Mouse (Mus musculus): ENCODE measurements around the gene Txn1. TPM values are rescaled to one million over a fixed set of nuclear protein-coding genes. Genes with fewer than 3 reads are reported as not detected.

Gene Txn1
- 295 and 303 TPM in 2 replicates for polyA plus RNA-seq (2015; fragmentation: Nextera tagmentation; extraction: Ambion mirVana)

- WGBS, result under 1% methylated on average over 71 of the region's 71 CpGs
- H3K4me2 ChIP-seq, result peak within 1 kb of the TSS; percentile 76
- peak within 1 kb of the TSS; percentile 91 for H3K4me3 ChIP-seq
- ATAC-seq (ENCODE audit: low read depth), result peak; percentile 98
- H3K36me3 ChIP-seq, result peaks cover 9% of the 10 kb centered on the region
- peak within 1 kb of the TSS; percentile 89 for H3K9ac ChIP-seq
- no peaks in the 10 kb centered on the region for H3K27me3 ChIP-seq
- peaks cover 34% of the 10 kb centered on the region for H3K4me1 ChIP-seq (replicated peaks)
- peak within 1 kb of the TSS; percentile 90 for H3K27ac ChIP-seq (replicated peaks)
- H3K9me3 ChIP-seq, result no peaks in the 10 kb centered on the region
Measured at GRCm38 (mm10) chr4:57956029-57956960, at the start of gene Txn1. Gene Txn1, minus strand, starts transcription at chr4:57956411.

DNA sequence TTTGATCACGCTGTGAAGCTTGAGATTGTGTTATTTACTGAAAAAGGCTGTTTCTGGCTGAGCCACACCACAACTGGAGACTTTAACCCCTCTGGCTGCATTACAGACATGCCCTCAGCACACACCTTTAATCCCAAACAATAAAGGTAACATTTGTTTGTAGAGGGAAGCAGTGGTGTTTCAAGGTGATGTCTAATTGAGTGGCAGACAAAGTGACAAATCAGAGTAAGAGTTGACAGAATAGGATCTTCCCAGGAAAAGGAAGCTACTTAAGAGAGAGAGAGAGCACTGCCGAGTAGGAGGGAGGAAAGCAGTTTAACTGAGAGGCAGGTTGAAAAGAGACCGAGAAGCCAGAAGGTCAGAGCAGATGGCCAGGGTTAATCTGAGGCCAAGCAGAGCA, 47.3 kb upstream of the Txn1 start:
- 60% methylated on average over 3 of the region's 3 CpGs for WGBS
- Histone ChIP-seq H3K27ac (replicated peaks) (no peak overlapping the region), H3K4me2 (no peak overlapping the region), H3K36me3 (no peaks in the 10 kb centered on the region), H3K9ac (no peak overlapping the region), H3K27me3 (no peaks in the 10 kb centered on the region), H3K4me1 (replicated peaks) (no peaks in the 10 kb centered on the region), H3K4me3 (no peak overlapping the region), H3K9me3 (no peaks in the 10 kb centered on the region)
- no peak for ATAC-seq (ENCODE audit: low read depth)

GRCm38 (mm10) chr4:57991425-57991824, 35.2 kb upstream of the Txn1 start:
- H3K36me3 ChIP-seq, result no peaks in the 10 kb centered on the region
- H3K9me3 ChIP-seq, result no peaks in the 10 kb centered on the region
- H3K4me2 ChIP-seq, result no peak overlapping the region
- no peak overlapping the region for H3K4me3 ChIP-seq
- no peak overlapping the region for H3K9ac ChIP-seq
- H3K27me3 ChIP-seq, result no peaks in the 10 kb centered on the region
- no peaks in the 10 kb centered on the region for H3K4me1 ChIP-seq (replicated peaks)
- no peak overlapping the region for H3K27ac ChIP-seq (replicated peaks)
- ATAC-seq (ENCODE audit: low read depth), result no peak
- 88% methylated on average over 1 of the region's 1 CpGs for WGBS

- Histone ChIP-seq H3K4me2 (no peak overlapping the region), H3K9me3 (no peaks in the 10 kb centered on the region), H3K27ac (replicated peaks) (no peak overlapping the region), H3K4me1 (replicated peaks) (no peaks in the 10 kb centered on the region), H3K9ac (no peak overlapping the region), H3K4me3 (no peak overlapping the region), H3K36me3 (no peaks in the 10 kb centered on the region), H3K27me3 (no peaks in the 10 kb centered on the region)
- WGBS, result 89% methylated on average over 6 of the region's 6 CpGs
- no peak for ATAC-seq (ENCODE audit: low read depth)
Measured at GRCm38 (mm10) chr4:57974400-57975117, 18.3 kb upstream of the Txn1 start.

- H3K4me3 ChIP-seq, result no peak overlapping the region
- no peaks in the 10 kb centered on the region for H3K4me1 ChIP-seq (replicated peaks)
- WGBS, result 85% methylated on average over 6 of the region's 6 CpGs
- ATAC-seq (ENCODE audit: low read depth), result no peak
- no peak overlapping the region for H3K9ac ChIP-seq
- no peaks in the 10 kb centered on the region for H3K9me3 ChIP-seq
- H3K4me2 ChIP-seq, result no peak overlapping the region
- H3K36me3 ChIP-seq, result no peaks in the 10 kb centered on the region
- no peaks in the 10 kb centered on the region for H3K27me3 ChIP-seq
- H3K27ac ChIP-seq (replicated peaks), result no peak overlapping the region
Measured at GRCm38 (mm10) chr4:57973592-57974268, 17.5 kb upstream of the Txn1 start.

DNA sequence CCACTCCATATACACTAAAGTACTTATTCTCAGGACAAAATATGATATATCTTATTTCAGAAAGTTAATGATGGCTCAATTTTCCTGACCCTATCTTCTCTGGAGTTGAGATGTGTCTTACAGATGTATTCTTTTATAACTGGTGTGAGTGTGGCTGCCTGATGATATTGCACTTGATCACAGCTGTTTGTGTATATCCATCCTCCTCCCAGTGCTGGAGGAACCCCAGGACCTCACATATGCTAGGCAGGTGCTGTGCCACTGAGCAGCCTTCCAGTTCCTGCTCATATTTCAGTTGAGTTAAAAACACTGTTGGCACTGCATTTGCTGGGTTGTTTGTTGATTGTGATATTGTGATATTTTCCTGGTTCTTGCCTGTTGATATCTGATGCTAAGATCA, 14.1 kb upstream of the Txn1 start:
- H3K27me3 ChIP-seq, result no peaks in the 10 kb centered on the region
- no peaks in the 10 kb centered on the region for H3K4me1 ChIP-seq (replicated peaks)
- H3K36me3 ChIP-seq, result no peaks in the 10 kb centered on the region
- H3K4me3 ChIP-seq, result no peak overlapping the region
- no peak overlapping the region for H3K4me2 ChIP-seq
- no peak overlapping the region for H3K27ac ChIP-seq (replicated peaks)
- H3K9ac ChIP-seq, result no peak overlapping the region
- no peaks in the 10 kb centered on the region for H3K9me3 ChIP-seq
- ATAC-seq (ENCODE audit: low read depth), result no peak

- H3K36me3 ChIP-seq, result no peaks in the 10 kb centered on the region
- H3K27ac ChIP-seq (replicated peaks), result no peak overlapping the region
- H3K9ac ChIP-seq, result no peak overlapping the region
- no peak overlapping the region for H3K4me2 ChIP-seq
- H3K4me3 ChIP-seq, result no peak overlapping the region
- no peaks in the 10 kb centered on the region for H3K9me3 ChIP-seq
- WGBS, result 74% methylated on average over 3 of the region's 3 CpGs
- H3K4me1 ChIP-seq (replicated peaks), result no peaks in the 10 kb centered on the region
- ATAC-seq (ENCODE audit: low read depth), result no peak
- H3K27me3 ChIP-seq, result no peaks in the 10 kb centered on the region
Measured at GRCm38 (mm10) chr4:57967195-57967594, 11.0 kb upstream of the Txn1 start.

DNA sequence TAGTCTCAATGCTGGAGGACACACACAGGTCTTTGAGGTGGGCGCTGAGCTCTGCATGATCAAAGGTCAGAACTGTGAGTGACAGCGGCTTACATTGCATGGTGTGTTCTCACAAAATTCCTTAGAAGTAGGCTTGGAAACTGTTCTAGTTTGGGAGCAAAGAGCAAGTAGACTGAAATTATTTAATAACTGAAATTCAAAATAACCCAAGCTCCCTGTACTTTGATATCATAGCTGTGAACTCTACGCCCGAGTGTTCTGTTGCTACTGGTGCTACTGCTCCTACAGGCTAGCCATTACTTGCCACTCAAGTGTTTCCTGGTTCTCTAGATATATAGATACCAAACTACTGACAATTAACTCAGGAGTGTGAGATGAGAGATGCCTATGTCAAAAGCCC, 9.3 kb upstream of the Txn1 start:
- H3K4me3 ChIP-seq, result no peak overlapping the region
- H3K9ac ChIP-seq, result no peak overlapping the region
- H3K4me1 ChIP-seq (replicated peaks), result no peaks in the 10 kb centered on the region
- H3K27ac ChIP-seq (replicated peaks), result no peak overlapping the region
- WGBS, result 93% methylated on average over 4 of the region's 4 CpGs
- no peaks in the 10 kb centered on the region for H3K9me3 ChIP-seq
- no peaks in the 10 kb centered on the region for H3K27me3 ChIP-seq
- no peak for ATAC-seq (ENCODE audit: low read depth)
- no peak overlapping the region for H3K4me2 ChIP-seq
- no peaks in the 10 kb centered on the region for H3K36me3 ChIP-seq

DNA sequence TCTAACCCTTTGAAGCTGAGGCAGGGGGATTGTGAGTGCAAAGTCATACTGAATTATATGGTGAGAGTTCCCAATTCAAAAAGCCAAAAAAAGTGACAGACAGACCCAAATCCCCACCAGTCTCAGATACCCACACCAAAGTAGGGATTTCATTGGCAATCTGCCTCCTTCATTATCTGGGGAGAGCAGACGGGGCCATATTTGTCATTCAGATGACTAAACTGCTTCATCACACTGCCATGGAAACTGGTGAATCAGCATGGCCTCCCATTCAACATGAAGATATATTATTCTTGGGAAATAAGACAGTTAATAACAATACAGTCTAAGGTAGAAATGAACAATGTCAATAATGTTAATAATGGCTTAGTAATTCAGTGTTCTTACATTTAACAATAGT, 7.9 kb upstream of the Txn1 start:
- Histone ChIP-seq H3K4me2 (no peak overlapping the region), H3K9me3 (no peaks in the 10 kb centered on the region), H3K36me3 (no peaks in the 10 kb centered on the region), H3K9ac (no peak overlapping the region), H3K4me1 (replicated peaks) (no peaks in the 10 kb centered on the region), H3K27me3 (no peaks in the 10 kb centered on the region), H3K27ac (replicated peaks) (no peak overlapping the region), H3K4me3 (no peak overlapping the region)
- no peak for ATAC-seq (ENCODE audit: low read depth)
- WGBS, result 31% methylated on average over 1 of the region's 1 CpGs

DNA sequence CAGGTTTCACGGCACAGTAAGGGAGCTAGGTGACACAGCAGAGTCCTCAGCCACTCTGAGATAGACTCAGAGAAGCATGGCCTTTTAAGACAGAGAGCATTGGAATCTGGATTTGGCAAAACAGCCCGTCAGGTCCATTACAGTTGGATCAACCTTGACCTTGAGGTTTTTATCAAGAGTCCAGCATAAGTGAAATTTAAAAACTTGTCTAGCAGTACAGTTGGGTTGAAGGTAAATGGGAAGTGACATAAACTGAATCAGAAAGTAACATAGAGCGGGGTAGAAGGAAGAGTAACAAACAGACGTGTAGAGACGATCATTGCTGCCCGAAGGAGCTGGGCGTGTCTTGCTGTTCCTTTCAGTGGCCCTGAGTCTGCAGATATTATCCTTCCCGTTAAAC, 2.8 kb upstream of the Txn1 start:
- no peak for ATAC-seq (ENCODE audit: low read depth)
- WGBS, result 77% methylated on average over 8 of the region's 8 CpGs

GRCm38 (mm10) chr4:57958098-57958497, 1.9 kb upstream of the Txn1 start:
- Histone ChIP-seq H3K36me3 (no peaks in the 10 kb centered on the region), H3K9ac (no peak overlapping the region), H3K4me1 (replicated peaks) (peaks cover 34% of the 10 kb centered on the region), H3K9me3 (no peaks in the 10 kb centered on the region), H3K27me3 (no peaks in the 10 kb centered on the region), H3K27ac (replicated peaks) (no peak overlapping the region), H3K4me2 (no peak overlapping the region), H3K4me3 (no peak overlapping the region)
- ATAC-seq (ENCODE audit: low read depth), result no peak
- WGBS, result 74% methylated on average over 9 of the region's 9 CpGs

More for the DNA sequence above, 2.8 kb upstream of the Txn1 start:
- H3K9ac ChIP-seq, result no peak overlapping the region
- no peaks in the 10 kb centered on the region for H3K36me3 ChIP-seq
- peaks cover 26% of the 10 kb centered on the region for H3K4me1 ChIP-seq (replicated peaks)
- H3K4me3 ChIP-seq, result no peak overlapping the region
- H3K27ac ChIP-seq (replicated peaks), result no peak overlapping the region
- no peak overlapping the region for H3K4me2 ChIP-seq
- H3K9me3 ChIP-seq, result no peaks in the 10 kb centered on the region
- H3K27me3 ChIP-seq, result no peaks in the 10 kb centered on the region

Measured in neural tube, embryonic 13.5 days (tissue).